Mouse (Mus musculus): ENCODE data around the gene AA467197. TPM values are rescaled to one million over a fixed set of nuclear protein-coding genes. Genes with fewer than 3 reads are reported as not detected.

Gene AA467197
- polyA plus RNA-seq, 1 experiment from 2014 or later: 0.68 TPM

DNA sequence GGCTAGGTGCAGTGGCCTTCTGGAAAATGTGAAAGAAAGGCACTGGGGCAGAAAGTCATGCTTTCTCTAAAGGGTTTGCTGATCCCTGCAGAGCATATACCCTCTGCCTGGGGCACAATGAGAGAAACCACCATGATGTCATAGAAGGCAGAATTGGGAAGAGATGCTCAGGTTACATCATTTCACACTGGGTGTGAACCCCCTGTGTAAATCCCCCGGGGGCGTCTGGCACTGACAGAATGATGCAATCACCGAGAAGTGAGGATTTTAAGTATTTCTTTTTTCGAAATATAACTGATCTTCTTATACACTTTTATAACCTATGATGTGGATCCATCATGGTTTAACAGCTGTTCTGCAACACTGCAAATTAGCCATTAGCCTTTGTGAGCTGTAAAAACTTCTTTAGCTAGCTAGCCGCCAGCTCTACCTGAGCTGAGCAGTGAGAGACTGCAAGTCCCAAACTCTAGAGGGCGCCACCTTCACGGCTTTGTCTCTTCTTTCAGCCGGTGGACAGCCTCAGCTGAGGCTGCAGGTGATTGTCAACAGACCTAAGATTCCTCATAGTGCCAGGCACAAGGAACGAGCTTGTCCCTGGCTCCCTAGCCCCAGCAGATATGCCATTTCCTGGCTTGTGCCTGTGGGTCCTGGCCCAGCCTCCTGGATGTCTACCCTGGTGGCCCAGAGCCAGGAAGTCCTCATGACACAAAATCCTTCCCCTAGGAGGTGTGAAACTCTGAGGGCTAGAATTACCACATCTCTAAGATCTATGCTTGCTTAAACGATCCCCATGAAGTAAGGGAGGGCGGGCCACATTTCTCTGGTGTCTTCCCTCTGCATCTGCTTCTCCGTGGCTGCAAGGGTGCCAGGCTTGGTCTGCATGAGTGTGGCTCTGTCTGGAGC, 29.4 kb downstream of the AA467197 start:
- no peaks in the 10 kb centered on the region for H3K27me3 ChIP-seq

DNA sequence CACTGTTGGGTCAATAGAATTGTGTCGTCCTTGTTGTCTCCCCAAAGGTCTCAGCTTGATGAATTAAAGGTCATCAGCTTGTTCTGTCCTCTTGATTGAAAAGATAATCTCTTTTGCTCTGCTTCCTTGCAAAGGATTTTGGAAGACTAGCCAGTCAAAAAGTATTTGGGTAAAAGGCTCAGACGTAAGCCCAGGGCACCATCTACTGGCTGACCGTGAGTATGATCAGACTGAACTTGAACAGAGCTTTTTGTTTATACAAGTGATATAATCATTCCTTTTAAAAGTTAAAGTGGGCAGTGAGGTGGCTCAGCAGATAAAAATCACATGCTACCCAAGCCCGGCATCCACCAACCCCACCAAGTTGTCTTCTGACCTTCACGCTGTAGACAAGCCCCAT, 31.1 kb downstream of the AA467197 start:
- peak; percentile 24 for ATAC-seq

More for the DNA sequence above, 29.4 kb downstream of the AA467197 start:
- in situ Hi-C loops (cut with MboI; ENCODE audit: low pct_unique_long_range_greater_than_20kb): no loop called here
- DNase-seq (ENCODE audit: low read depth, low spot score): no peak
- peak; percentile 63 for TF ChIP-seq CTCF (IDR thresholded peaks at IDR 0.05)
- ATAC-seq: peak; percentile 61
- ChIA-PET CTCF (interaction anchor here (0.6 to 4.8 kb wide), 21 partner anchors 8 to 88 kb away, joined by 3 to 49 read pairs (median 3); partner anchors contain the start of gene AA467197), POLR2A (no interaction called here)

DNA sequence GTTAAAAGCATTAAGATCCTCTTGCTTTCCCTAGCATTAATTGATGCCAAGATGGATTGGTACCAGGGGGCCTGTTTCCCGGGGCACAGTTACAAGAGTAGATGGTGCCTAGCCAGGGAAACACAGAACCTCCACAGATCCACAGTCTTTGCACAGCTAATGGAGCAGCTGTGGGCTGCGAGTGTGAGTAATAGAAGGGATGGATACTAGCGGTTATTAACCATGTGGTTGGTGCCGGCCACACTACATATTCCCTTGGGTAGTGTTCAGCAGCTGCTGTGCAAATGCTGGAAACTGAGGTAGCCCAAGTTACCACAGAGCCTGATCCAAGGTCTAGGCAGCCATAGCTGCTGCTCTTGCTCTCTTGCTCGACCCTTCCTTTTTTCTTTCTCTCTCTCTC, 34.9 kb downstream of the AA467197 start:
- no peaks in the 10 kb centered on the region for H3K27me3 ChIP-seq
- ChIA-PET CTCF (interaction anchor here (0.9 to 1.4 kb wide), 2 partner anchors 14 to 83 kb away, joined by 3 to 5 read pairs; no protein-coding TSS in a partner anchor), POLR2A (interaction anchor here (1.1 kb wide), 1 partner anchor 33 kb away, joined by 3 read pairs; no protein-coding TSS in a partner anchor)
- TF ChIP-seq CTCF (IDR thresholded peaks at IDR 0.05): no peak
- DNase-seq (ENCODE audit: low read depth, low spot score): no peak
- in situ Hi-C loops (cut with MboI; ENCODE audit: low pct_unique_long_range_greater_than_20kb): no loop called here
- ATAC-seq: no peak

More for the DNA sequence above, 31.1 kb downstream of the AA467197 start:
- peak; percentile 79 for TF ChIP-seq CTCF (IDR thresholded peaks at IDR 0.05)
- CTCF ChIA-PET: interaction anchor here (0.8 to 4.8 kb wide), 16 partner anchors 8 to 86 kb away, joined by 3 to 49 read pairs (median 5); partner anchors contain the start of gene AA467197
- POLR2A ChIA-PET: no interaction called here
- H3K27me3 ChIP-seq: no peaks in the 10 kb centered on the region
- DNase-seq (ENCODE audit: low read depth, low spot score): no peak
- in situ Hi-C loops (cut with MboI; ENCODE audit: low pct_unique_long_range_greater_than_20kb): no loop called here

DNA sequence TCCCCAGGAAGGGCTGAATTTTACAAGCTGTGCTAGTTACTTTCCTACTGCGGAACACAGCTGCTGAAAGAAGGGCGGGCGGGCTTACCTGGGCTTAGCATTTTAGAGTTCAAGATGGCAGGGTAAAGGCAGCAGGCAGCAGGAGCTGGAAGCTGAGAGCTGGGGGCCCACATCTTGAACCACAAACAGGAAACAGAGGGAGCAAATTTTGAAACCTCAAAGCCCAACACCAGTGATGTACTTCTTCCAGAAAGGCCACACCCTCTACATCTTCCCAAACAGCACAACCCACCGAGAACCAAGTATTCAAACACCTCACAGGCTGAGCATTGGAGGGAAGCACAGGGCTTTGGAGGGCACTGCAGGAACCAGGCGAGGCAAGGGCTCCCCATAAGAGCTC, 36.1 kb downstream of the AA467197 start:
- DNase-seq (ENCODE audit: low read depth, low spot score) (no peak), ATAC-seq (no peak)
- no peaks in the 10 kb centered on the region for H3K27me3 ChIP-seq
- TF ChIP-seq CTCF (IDR thresholded peaks at IDR 0.05): no peak
- ChIA-PET CTCF (no interaction called here), POLR2A (no interaction called here)
- in situ Hi-C loops (cut with MboI; ENCODE audit: low pct_unique_long_range_greater_than_20kb): no loop called here

DNA sequence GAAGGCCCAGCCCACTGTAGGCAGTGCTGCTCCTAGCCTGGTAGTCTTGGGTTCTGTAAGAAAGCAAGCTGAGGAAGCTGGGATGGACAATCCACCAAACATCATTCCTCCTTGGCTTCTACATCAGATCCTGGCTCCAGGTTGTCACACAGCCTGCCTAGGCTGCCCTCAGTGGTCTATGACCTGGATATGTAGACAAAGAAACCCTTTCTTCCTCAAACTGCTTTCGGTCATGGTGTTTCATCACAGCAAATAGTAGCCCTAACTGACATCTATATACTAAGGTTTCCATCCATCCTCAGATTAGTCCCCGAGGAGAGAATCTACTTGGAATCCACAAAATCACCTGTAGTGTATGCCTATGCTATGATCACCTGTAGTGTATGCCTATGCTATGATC, 38.3 kb downstream of the AA467197 start:
- ChIA-PET CTCF (interaction anchor here (2.1 kb wide), 1 partner anchor 28 kb away, joined by 5 read pairs; the partner anchor contains the start of gene Slc30a4), POLR2A (no interaction called here)
- TF ChIP-seq CTCF (IDR thresholded peaks at IDR 0.05): no peak
- ATAC-seq: no peak
- in situ Hi-C loops (cut with MboI; ENCODE audit: low pct_unique_long_range_greater_than_20kb): loop anchor here (5.0 kb wide), 1 partner anchor 77 kb away; no protein-coding TSS in a partner anchor
- DNase-seq (ENCODE audit: low read depth, low spot score): no peak
- H3K27me3 ChIP-seq: no peaks in the 10 kb centered on the region

DNA sequence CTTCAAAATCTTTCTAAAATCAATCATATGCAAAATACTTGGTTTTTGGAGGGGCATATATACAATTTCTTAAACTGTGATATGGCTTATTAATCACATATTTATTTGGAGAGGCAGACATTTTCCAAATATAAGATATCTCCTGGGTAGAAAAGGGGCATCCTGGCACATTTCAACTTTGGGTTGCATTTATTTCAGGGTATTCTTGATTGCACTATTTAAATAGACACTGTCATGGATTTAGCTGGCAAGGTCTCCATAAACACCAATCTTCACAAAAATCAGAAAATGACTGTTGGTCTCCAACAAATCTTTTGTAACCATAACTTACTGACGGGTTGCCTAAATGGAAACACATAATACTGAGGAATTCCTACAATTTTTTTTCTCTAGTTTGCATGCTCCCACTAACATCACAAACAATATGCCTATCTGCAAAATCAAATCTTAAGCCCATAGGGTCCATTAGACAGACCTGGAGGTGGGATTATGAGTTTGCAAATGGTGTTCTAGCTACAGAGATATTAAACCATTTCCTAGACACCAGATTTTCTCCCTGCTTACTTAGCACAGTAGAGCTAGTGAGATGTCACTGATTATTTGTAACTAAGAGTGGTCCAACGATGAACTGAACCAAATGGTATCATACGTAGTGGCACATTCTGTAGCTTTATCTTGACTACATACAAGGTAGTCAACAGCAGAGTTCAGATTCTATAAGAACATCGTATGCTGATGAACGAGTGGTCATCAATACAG, 44.8 kb downstream of the AA467197 start:
- no peak for DNase-seq (ENCODE audit: low read depth, low spot score)
- TF ChIP-seq CTCF (IDR thresholded peaks at IDR 0.05): no peak
- CTCF ChIA-PET: interaction anchor here (0.7 to 3.0 kb wide), 3 partner anchors 13 to 18 kb away, joined by 3 to 11 read pairs (median 5); no protein-coding TSS in a partner anchor
- POLR2A ChIA-PET: no interaction called here
- H3K27me3 ChIP-seq: no peaks in the 10 kb centered on the region
- ATAC-seq: no peak
- in situ Hi-C loops (cut with MboI; ENCODE audit: low pct_unique_long_range_greater_than_20kb): no loop called here

DNA sequence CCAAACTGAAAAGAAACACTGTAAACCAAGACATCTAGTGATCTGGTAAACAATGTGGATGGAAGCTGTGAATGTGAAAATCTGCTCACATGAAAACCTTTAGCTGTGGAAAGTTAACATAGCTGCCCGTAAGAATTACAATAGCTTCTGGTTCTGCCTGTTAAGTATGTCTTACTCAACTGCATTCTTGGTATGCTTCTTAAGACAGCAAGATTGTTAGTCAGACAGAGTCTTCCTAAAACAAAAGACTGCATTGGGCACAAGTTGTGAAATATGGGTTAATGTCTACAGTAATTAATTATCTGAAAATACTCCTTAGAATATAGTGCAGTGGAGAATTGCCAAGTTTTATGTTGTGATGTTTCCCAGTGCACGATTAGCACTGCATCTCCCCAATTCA, 45.7 kb downstream of the AA467197 start:
- ATAC-seq: peak; percentile 87
- TF ChIP-seq CTCF (IDR thresholded peaks at IDR 0.05): no peak
- ChIA-PET POLR2A (interaction anchor here (1.2 kb wide), 1 partner anchor 60 kb away, joined by 3 read pairs; no protein-coding TSS in a partner anchor), CTCF (interaction anchor here (0.7 to 3.0 kb wide), 6 partner anchors 13 to 55 kb away, joined by 3 to 11 read pairs (median 4); no protein-coding TSS in a partner anchor)
- no peaks in the 10 kb centered on the region for H3K27me3 ChIP-seq
- in situ Hi-C loops (cut with MboI; ENCODE audit: low pct_unique_long_range_greater_than_20kb): no loop called here
- DNase-seq (ENCODE audit: low read depth, low spot score): no peak

DNA sequence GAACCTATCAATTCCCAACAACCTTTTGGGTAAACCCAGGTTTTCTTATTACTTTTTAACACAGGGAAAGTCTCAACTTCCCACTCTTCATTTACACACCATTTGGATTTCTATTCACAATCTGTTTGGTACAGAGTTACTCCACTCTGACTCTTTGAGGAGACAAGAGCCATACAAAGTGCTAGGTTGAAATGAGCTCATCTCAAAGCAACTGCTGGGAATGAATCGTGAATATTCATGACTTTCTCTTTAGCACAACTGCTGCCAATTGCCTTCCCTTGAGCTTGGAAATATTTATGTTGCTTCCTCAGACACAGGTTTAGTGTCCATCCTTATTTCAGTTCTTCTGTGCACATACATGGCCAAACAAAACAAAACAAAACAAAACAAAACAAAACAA, 46.9 kb downstream of the AA467197 start:
- POLR2A ChIA-PET: no interaction called here
- CTCF ChIA-PET: interaction anchor here (0.8 to 3.0 kb wide), 4 partner anchors 11 to 41 kb away, joined by 3 to 11 read pairs (median 4); no protein-coding TSS in a partner anchor
- in situ Hi-C loops (cut with MboI; ENCODE audit: low pct_unique_long_range_greater_than_20kb): no loop called here
- TF ChIP-seq CTCF (IDR thresholded peaks at IDR 0.05): no peak
- H3K27me3 ChIP-seq: no peaks in the 10 kb centered on the region
- DNase-seq (ENCODE audit: low read depth, low spot score): no peak
- ATAC-seq: no peak

DNA sequence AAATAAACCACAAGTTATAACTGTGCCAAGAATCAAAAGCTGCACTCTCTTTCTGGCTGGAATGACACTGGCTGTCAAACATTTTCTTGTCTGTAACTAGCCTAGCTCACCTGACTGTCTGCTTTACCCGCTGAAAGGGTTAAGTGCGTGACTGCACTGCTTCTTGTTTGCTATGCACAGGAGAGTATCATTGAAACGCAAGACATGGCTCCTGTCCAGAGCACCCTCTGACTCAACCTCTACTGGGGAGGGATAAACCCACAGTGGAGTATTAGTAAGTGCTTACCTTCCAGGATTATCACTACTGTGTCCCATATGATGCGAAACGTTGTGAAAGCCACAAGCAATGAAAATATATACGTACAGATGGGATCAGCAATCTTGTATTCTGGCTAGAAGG, 49.9 kb downstream of the AA467197 start:
- H3K27me3 ChIP-seq: no peaks in the 10 kb centered on the region
- ChIA-PET CTCF (interaction anchor here (0.9 to 1.6 kb wide), 4 partner anchors 15 to 39 kb away, joined by 3 to 5 read pairs (median 3); no protein-coding TSS in a partner anchor), POLR2A (no interaction called here)
- in situ Hi-C loops (cut with MboI; ENCODE audit: low pct_unique_long_range_greater_than_20kb): no loop called here
- ATAC-seq: peak; percentile 60
- DNase-seq (ENCODE audit: low read depth, low spot score): no peak
- no peak for TF ChIP-seq CTCF (IDR thresholded peaks at IDR 0.05)

Other genes with a start within 250 kb of the AA467197 start
- not detected for gene Slc28a2, start 210.5 kb upstream of the AA467197 start, polyA plus RNA-seq (2021)
- gene Gm14085, start 152.0 kb upstream of the AA467197 start, polyA plus RNA-seq (2021): not detected
- gene Gatm, start 25.7 kb upstream of the AA467197 start, polyA plus RNA-seq (2021): 0.39 TPM
- 42.7 TPM for gene Slc30a4, start 65.7 kb downstream of the AA467197 start, polyA plus RNA-seq (2021)
- gene Bloc1s6, start 101.5 kb downstream of the AA467197 start, polyA plus RNA-seq (2021): 29.3 TPM
- gene Sqor, start 128.3 kb downstream of the AA467197 start, polyA plus RNA-seq (2021): 11.4 TPM